Mouse (Mus musculus) myocyte (in vitro differentiated cells): ENCODE data around the gene Ccn5.

ENCODE experiments used
- E2F4 ChIP-seq: IDR thresholded peaks from one replicate; pipeline ENCODE4 v1.6.1; 2011; ENCODE audit warnings: mild to moderate bottlenecking, control low read depth, moderate library complexity; ENCODE audit not compliant: insufficient read depth
- MAX ChIP-seq: IDR thresholded peaks from one replicate; pipeline ENCODE4 v1.6.1; 2011; ENCODE audit warnings: low read depth, mild to moderate bottlenecking, control low read depth
- MYOD1 ChIP-seq, 3 experiments: IDR thresholded peaks; one replicate each; pipeline ENCODE4 v1.6.1; 2011; ENCODE audit warnings: control low read depth in 2 of 3, low read depth in 2 of 3, mild to moderate bottlenecking in 2 of 3, moderate library complexity in 1 of 3; ENCODE audit not compliant: insufficient read length in 2 of 3, control insufficient read depth in 1 of 3
- POLR2A ChIP-seq: IDR thresholded peaks from one replicate; pipeline ENCODE4 v1.6.1; 2011; ENCODE audit warnings: low read depth, mild to moderate bottlenecking, control low read depth, moderate library complexity; ENCODE audit not compliant: insufficient read length
- POLR2AphosphoS2 ChIP-seq: IDR thresholded peaks from one replicate; pipeline ENCODE4 v1.6.1; 2011; ENCODE audit warnings: low read depth, control low read depth; ENCODE audit not compliant: insufficient read length
- REST ChIP-seq: IDR thresholded peaks from one replicate; pipeline ENCODE4 v1.6.1; 2011; ENCODE audit warnings: mild to moderate bottlenecking, control low read depth, moderate library complexity; ENCODE audit not compliant: insufficient read depth, insufficient read length
- TCF12 ChIP-seq: IDR thresholded peaks from one replicate; pipeline ENCODE4 v1.6.1; 2011; ENCODE audit warnings: mild to moderate bottlenecking, control low read depth; ENCODE audit not compliant: poor library complexity, insufficient read depth, severe bottlenecking
- TCF3 ChIP-seq: IDR thresholded peaks from one replicate; pipeline ENCODE4 v1.6.1; 2011; ENCODE audit warnings: low read depth, control low read depth; ENCODE audit not compliant: insufficient read length

DNA sequence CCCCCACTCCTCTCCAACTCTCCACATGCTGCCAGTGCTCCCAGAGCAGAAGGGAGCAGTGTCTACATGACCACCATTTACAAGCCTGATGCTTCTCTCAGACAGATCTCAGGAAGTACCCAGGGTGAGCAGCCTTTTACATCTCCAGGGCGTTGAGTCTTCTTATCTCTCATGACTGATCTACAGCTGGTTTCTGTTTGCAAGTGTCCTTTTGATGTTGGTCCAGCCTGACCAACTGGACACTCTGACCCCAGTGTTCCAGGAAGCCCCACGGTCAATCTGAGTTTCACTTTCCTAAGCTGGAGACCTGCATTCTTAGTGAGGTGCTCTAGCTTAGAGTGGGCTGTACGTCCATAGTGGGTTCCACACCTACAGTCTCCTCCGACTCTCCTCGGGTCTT, 16.8 kb upstream of the Ccn5 start:
- no peak for TF ChIP-seq POLR2A
- no peak for TF ChIP-seq MAX
- TF ChIP-seq TCF3, result no peak
- no peak for TF ChIP-seq TCF12
- TF ChIP-seq E2F4, result no peak
- TF ChIP-seq REST, result no peak
- no peak for TF ChIP-seq MYOD1 (IDR thresholded peaks at IDR 0.05; ENCODE audit: control insufficient read depth in 1 of 3, insufficient read length in 2 of 3, low read depth in 2 of 3)
- no peak for TF ChIP-seq POLR2AphosphoS2
